Mouse (Mus musculus): Measurements from ENCODE around the gene Ndufv2. TPM values are rescaled to one million over a fixed set of nuclear protein-coding genes. Genes with fewer than 3 reads are reported as not detected.

Ndufv2 gene
- total RNA-seq (2014; rRNA removed): 73.4 and 73.6 TPM in 2 replicates
- polyA plus RNA-seq (2015; fragmentation: Nextera tagmentation; extraction: Ambion mirVana): 481 and 484 TPM in 2 replicates

DNA sequence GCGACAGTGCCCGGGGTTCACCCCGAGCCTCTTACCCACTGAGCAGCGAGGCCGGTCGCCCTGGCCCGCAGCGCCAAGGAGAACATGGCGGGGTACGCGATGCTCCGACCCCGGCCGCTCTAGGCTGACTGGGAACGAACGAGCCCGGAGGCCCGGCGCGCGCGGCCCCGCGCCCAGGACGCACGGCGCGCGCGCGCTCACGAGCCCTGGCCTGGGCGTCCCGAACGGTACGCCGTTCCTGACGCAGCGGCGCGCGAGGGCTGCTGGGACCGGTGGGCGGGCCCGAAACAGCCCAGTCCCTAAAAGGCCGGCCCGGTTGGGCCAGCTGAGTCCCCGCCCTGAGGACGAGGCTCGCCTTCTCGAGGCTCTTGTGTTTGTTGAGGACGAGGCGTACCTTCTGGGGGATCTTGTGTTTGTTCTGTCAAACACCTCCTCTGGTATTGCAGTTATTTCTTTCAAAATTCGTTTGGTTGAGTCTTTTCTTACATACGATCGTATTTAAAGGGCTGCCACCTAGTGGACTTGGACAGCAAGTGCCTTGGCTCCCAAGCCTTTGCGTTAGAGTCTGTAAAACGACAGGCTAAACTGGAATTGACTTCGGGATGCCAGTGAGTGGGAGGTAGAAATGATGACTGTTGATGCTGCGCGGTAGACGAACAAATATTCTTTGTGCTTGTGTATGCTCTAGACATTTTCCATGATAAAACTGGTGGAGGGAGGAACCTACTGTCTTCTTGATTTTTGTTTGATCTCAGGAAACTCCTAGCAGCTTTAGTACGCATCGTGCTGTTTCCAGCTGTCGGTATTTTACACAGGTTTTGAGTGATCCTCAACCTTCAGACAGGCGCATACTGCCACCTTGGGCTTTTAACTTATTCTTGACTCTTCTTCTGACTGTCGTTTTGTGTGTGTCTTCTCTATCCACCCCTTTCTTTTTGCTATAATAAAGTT, at the start of gene Ndufv2:
Ndufv2 (minus strand) TSS at position 180 of the 951 bp plus-strand sequence.
- DNase-seq (ENCODE audit: low spot score) (peak; percentile 100), ATAC-seq (peak; percentile 99)
- H3K9me3 ChIP-seq (ENCODE audit: low read length): no peaks in the 10 kb centered on the region
- TF ChIP-seq CTCF (IDR thresholded peaks at IDR 0.05; ENCODE audit: low read depth): peak; percentile 84
- H3K27ac ChIP-seq: peak within 1 kb of the TSS; percentile 98
- peak within 1 kb of the TSS; percentile 95 for H3K9ac ChIP-seq (replicated peaks; ENCODE audit: low read length)
- H3K4me1 ChIP-seq (ENCODE audit: insufficient read depth, low read length): peaks cover 10% of the 10 kb centered on the region
- no peaks in the 10 kb centered on the region for H3K36me3 ChIP-seq (ENCODE audit: insufficient read depth, low read length)
- peak within 1 kb of the TSS; percentile 84 for H3K4me2 ChIP-seq (ENCODE audit: low read depth, low read length)
- H3K27me3 ChIP-seq (ENCODE audit: insufficient read depth, low read length): no peaks in the 10 kb centered on the region
- peak within 1 kb of the TSS; percentile 99 for H3K4me3 ChIP-seq (ENCODE audit: low read length)
- WGBS: under 1% methylated on average over 67 of the region's 67 CpGs

DNA sequence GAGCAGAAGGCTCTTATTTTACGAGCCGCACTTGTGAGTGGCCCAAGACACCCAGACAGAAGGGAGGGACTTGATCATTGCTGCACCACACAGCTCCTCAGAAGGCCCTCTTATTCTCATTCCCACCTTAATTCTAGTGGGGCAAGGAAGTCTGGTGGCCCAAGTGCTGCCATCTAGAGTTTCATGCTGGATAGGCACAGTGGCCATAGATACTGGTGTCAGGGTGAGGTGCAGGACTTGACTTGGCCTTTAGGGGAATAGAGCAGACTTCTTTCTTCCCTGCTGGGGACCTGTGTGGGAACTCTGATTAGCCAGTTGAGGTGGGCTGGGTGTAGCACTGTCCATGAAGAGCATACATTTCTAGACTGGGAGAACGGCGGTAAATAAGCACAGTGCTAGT, 29.9 kb upstream of the Ndufv2 start:
- H3K4me1 ChIP-seq (ENCODE audit: insufficient read depth, low read length): no peaks in the 10 kb centered on the region
- no peak overlapping the region for H3K4me2 ChIP-seq (ENCODE audit: low read depth, low read length)

DNA sequence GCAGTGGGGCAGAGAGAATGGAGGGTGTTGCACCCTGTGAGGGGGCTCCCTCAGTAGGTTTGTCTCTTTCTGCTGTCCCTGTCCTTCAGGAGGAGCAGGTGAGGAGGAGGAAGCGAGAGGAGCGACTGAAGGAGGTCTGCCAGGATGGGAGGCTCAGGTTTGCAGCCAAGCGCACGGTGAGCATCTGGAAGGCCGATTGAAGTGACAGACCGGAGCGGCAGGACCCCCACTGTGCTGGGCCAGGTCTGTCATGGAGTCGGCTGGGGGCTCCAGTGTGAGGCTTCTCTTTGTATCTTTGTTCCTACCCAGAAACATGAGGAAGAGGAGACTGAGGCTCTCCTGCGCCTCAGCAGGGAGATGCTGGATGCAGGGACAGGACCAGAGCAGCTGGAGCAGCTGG, 29.0 kb upstream of the Ndufv2 start:
- TF ChIP-seq CTCF (IDR thresholded peaks at IDR 0.05; ENCODE audit: low read depth): no peak
- H3K9me3 ChIP-seq (ENCODE audit: low read length): no peaks in the 10 kb centered on the region
- no peak overlapping the region for H3K4me2 ChIP-seq (ENCODE audit: low read depth, low read length)
- DNase-seq (ENCODE audit: low spot score) (no peak), ATAC-seq (no peak)
- no peaks in the 10 kb centered on the region for H3K27me3 ChIP-seq (ENCODE audit: insufficient read depth, low read length)
- no peak overlapping the region for H3K9ac ChIP-seq (replicated peaks; ENCODE audit: low read length)
- no peaks in the 10 kb centered on the region for H3K4me1 ChIP-seq (ENCODE audit: insufficient read depth, low read length)
- no peak overlapping the region for H3K27ac ChIP-seq
- 75% methylated on average over 9 of the region's 9 CpGs for WGBS
- 0 out of 2 replicates have a peak, but pooled peaks cover 16% of the 10 kb centered on the region for H3K36me3 ChIP-seq (ENCODE audit: insufficient read depth, low read length)
- H3K4me3 ChIP-seq (ENCODE audit: low read length): no peak overlapping the region

More for the DNA sequence above, 29.9 kb upstream of the Ndufv2 start:
- no peak overlapping the region for H3K4me3 ChIP-seq (ENCODE audit: low read length)
- TF ChIP-seq CTCF (IDR thresholded peaks at IDR 0.05; ENCODE audit: low read depth): peak; percentile 31; the same call in 1 of the 2 replicates
- WGBS: 95% methylated on average over 4 of the region's 4 CpGs
- DNase-seq (ENCODE audit: low spot score) (no peak), ATAC-seq (0 out of 2 replicates have a peak, but pooled peaks have one; percentile 10)
- H3K36me3 ChIP-seq (ENCODE audit: insufficient read depth, low read length): peaks cover 16% of the 10 kb centered on the region; the same call in 1 of the 2 replicates
- H3K9ac ChIP-seq (replicated peaks; ENCODE audit: low read length): no peak overlapping the region
- H3K27me3 ChIP-seq (ENCODE audit: insufficient read depth, low read length): no peaks in the 10 kb centered on the region
- no peak overlapping the region for H3K27ac ChIP-seq
- H3K9me3 ChIP-seq (ENCODE audit: low read length): no peaks in the 10 kb centered on the region

DNA sequence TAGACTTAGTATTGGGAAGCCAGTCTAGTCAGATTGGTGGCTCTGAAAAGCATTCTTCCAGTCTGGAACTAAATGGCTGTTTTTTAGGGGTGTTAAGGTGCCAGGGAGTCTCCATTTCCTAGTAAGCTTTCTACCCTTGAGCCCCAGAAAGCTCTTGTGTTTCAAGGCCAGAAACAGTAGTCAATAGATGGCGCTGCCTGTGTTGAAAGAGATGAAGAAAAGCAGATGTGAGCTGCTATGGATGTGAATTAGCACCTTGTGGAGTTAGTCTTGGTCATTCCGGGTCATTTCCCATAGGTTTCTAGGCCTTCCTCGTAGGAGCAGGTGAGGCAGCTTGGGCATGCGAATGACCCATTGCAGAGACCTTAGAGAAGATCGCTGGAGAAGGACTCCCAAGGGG, 23.9 kb upstream of the Ndufv2 start:
- ATAC-seq: no peak
- WGBS: 76% methylated on average over 5 of the region's 5 CpGs
- Histone ChIP-seq H3K27ac (no peak overlapping the region), H3K9ac (replicated peaks; ENCODE audit: low read length) (no peak overlapping the region), H3K4me1 (ENCODE audit: insufficient read depth, low read length) (no peaks in the 10 kb centered on the region), H3K9me3 (ENCODE audit: low read length) (no peaks in the 10 kb centered on the region), H3K4me2 (ENCODE audit: low read depth, low read length) (no peak overlapping the region), H3K27me3 (ENCODE audit: insufficient read depth, low read length) (no peaks in the 10 kb centered on the region), H3K36me3 (ENCODE audit: insufficient read depth, low read length) (0 out of 2 replicates have a peak, but pooled peaks cover 4% of the 10 kb centered on the region), H3K4me3 (ENCODE audit: low read length) (no peak overlapping the region)
- TF ChIP-seq CTCF (IDR thresholded peaks at IDR 0.05; ENCODE audit: low read depth): no peak; the same call in 1 of the 2 replicates
- peak; percentile 8 for DNase-seq (ENCODE audit: low spot score)

DNA sequence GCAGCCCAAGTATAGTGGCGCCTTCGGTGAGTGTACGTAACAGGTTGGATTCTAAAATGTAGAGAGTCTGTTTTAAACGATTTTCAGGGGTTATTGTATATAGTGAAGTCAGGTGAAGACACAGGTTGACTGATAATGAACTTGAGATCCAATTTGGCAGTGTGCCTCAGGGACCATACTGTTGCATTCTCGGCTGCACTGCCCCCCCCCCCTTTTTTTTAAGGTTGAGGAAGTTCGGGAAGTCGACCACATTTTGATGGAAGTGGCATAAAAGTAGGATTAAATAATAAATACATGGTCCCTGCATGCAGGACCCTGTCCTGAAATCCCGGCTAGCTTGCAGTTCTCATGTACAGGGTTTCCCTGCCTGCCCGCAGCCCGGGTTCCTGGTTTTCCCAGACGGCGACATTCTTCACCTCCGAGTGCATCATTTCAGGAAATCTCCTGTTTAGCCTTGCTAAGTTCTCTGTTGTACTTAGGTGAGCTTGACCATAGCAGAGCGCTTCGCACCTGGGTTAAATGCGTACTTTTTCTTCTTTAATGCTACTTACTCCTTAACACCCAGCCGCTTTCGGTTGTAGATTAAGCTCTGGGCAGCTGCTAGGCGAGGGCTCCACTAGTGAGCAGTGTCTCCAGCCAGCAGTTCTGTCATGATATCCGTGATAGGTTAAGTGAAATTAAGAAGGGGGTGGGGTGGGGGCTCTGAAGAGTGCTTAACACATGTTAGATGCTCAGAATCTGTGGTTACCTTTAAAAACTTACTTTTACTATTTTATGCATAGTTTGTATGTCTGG, 22.7 kb upstream of the Ndufv2 start:
- TF ChIP-seq CTCF (IDR thresholded peaks at IDR 0.05; ENCODE audit: low read depth): no peak
- Histone ChIP-seq H3K4me2 (ENCODE audit: low read depth, low read length) (peak overlapping the region; percentile 75), H3K4me1 (ENCODE audit: insufficient read depth, low read length) (no peaks in the 10 kb centered on the region), H3K9ac (replicated peaks; ENCODE audit: low read length) (peak overlapping the region; percentile 38; the same call in 1 of the 2 replicates), H3K27ac (peak overlapping the region; percentile 69; the same call in 1 of the 2 replicates), H3K27me3 (ENCODE audit: insufficient read depth, low read length) (no peaks in the 10 kb centered on the region), H3K36me3 (ENCODE audit: insufficient read depth, low read length) (peaks cover 13% of the 10 kb centered on the region), H3K4me3 (ENCODE audit: low read length) (peak overlapping the region; percentile 80), H3K9me3 (ENCODE audit: low read length) (no peaks in the 10 kb centered on the region)
- ATAC-seq: no peak
- DNase-seq (ENCODE audit: low spot score): no peak
- 3% methylated on average over 20 of the region's 20 CpGs for WGBS

DNA sequence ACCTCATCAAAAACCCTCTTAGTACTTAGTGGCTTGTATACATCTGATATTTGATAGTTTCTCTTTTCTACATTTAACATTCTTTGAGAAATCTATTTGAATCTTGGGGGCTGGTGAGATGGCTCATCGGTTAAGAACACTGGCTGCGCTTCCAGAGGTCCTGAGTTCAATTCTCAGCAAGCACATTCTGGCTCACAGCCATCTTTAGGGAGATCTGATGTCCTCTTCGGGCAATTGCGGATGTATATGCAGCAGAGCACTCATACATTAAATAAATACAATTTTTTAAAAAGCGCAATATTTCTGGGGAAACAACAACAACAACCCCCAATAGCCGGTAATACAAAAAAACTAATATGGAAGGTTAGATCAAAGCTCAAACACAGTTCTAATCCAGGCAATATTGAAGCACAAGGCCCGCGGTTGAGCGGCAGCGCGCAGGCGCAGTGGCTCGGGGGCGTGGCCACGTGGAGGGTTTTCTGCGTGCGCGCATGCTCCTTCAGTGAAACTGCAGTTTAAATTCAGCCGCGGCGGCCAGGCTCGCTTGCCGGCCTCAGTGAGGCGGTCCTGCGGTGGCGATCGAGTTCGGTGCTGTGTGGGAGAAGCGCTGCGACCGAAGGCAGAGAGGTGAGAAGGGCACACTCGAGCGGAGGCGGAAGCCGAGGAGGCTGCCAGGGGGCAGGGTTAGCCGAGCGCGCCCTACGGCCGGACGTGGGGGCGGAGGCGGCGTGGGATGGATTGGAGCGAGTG, 21.9 kb upstream of the Ndufv2 start, which contains the start of gene Ddx11:
Ddx11 (plus strand) TSS at position 455 of the 750 bp plus-strand sequence.
- Histone ChIP-seq H3K4me2 (ENCODE audit: low read depth, low read length) (peak within 1 kb of the TSS; percentile 75), H3K4me1 (ENCODE audit: insufficient read depth, low read length) (no peaks in the 10 kb centered on the region), H3K27me3 (ENCODE audit: insufficient read depth, low read length) (no peaks in the 10 kb centered on the region), H3K9ac (replicated peaks; ENCODE audit: low read length) (peak within 1 kb of the TSS; percentile 38; the same call in 1 of the 2 replicates), H3K36me3 (ENCODE audit: insufficient read depth, low read length) (peaks cover 20% of the 10 kb centered on the region), H3K4me3 (ENCODE audit: low read length) (peak within 1 kb of the TSS; percentile 80), H3K27ac (peak within 1 kb of the TSS; percentile 69), H3K9me3 (ENCODE audit: low read length) (no peaks in the 10 kb centered on the region)
- DNase-seq (ENCODE audit: low spot score): peak; percentile 95
- WGBS: 4% methylated on average over 44 of the region's 45 CpGs
- no peak for TF ChIP-seq CTCF (IDR thresholded peaks at IDR 0.05; ENCODE audit: low read depth)
- ATAC-seq: peak; percentile 83

All from hindbrain, postnatal 0 days (tissue).